Mouse (Mus musculus) midbrain, embryonic 16.5 days (tissue): ENCODE results near the gene Abca1. TPM values are rescaled to one million over a fixed set of nuclear protein-coding genes. Genes with fewer than 3 reads are reported as not detected.

ENCODE experiments used
- ATAC-seq: fragments of 200-750 bp; cut with Nextera tagmentation; 2 replicates; pipeline ENCODE4 v1.8.0; 2017; ENCODE audit warnings: moderate TSS enrichment
- H3K27ac ChIP-seq: fragments of 300-500 bp; sonication (generic); 2 replicates; pipeline ENCODE4 v1.5.1; 2014; ENCODE audit warnings: mild to moderate bottlenecking, low read length, mixed read lengths
- H3K27me3 ChIP-seq: fragments of 300-500 bp; sonication (generic); 2 replicates; pipeline ENCODE4 v1.6.1; 2014; ENCODE audit warnings: low read depth, low read length, mixed read lengths; ENCODE audit not compliant: control insufficient read depth, insufficient read depth
- H3K36me3 ChIP-seq: fragments of 300-500 bp; sonication (generic); 2 replicates; pipeline ENCODE4 v1.6.1; 2014; ENCODE audit warnings: mild to moderate bottlenecking, low read length, moderate library complexity, mixed read lengths; ENCODE audit not compliant: control insufficient read depth, insufficient read depth
- H3K4me1 ChIP-seq: fragments of 300-500 bp; sonication (generic); 2 replicates; pipeline ENCODE4 v1.6.1; 2014; ENCODE audit warnings: mild to moderate bottlenecking, low read length, mixed read lengths; ENCODE audit not compliant: control insufficient read depth, insufficient read depth
- H3K4me2 ChIP-seq: fragments of 300-500 bp; sonication (generic); 2 replicates; pipeline ENCODE4 v1.6.1; 2014; ENCODE audit warnings: mild to moderate bottlenecking, low read length, mixed read lengths
- H3K4me3 ChIP-seq: fragments of 300-500 bp; sonication (generic); 2 replicates; pipeline ENCODE4 v1.5.1; 2014; ENCODE audit warnings: low read depth, mild to moderate bottlenecking, low read length, moderate library complexity, mixed read lengths
- H3K9ac ChIP-seq: fragments of 300-500 bp; sonication (generic); 2 replicates; pipeline ENCODE4 v1.6.1; 2014; ENCODE audit warnings: low read depth, low read length, mixed read lengths
- H3K9me3 ChIP-seq: fragments of 300-500 bp; sonication (generic); replicated peaks from 2 replicates; pipeline ENCODE4 v1.6.1; 2014; ENCODE audit warnings: mild to moderate bottlenecking, low read length, mixed read lengths; ENCODE audit not compliant: control insufficient read depth, poor library complexity, severe bottlenecking
- WGBS: fragments of 180-500 bp; shearing (Covaris S2); extraction: QIAGEN DNeasy Blood & Tissue Kit; methylation state at CpG from one replicate; pipeline ENCODE4 v1.1.7; 2014; 5-methylcytosine and 5-hydroxymethylcytosine counted together
- polyA plus RNA-seq: library from polyadenylated mRNA; unstranded; fragments of >200 nt; fragmentation: Nextera tagmentation; extraction: Ambion mirVana; gene quantifications from 2 replicates; pipeline ENCODE4 v1.2.1, GENCODE M21; 2015

Abca1 gene
- polyA plus RNA-seq, 1 experiment from 2014 or later: 9.9 TPM

DNA sequence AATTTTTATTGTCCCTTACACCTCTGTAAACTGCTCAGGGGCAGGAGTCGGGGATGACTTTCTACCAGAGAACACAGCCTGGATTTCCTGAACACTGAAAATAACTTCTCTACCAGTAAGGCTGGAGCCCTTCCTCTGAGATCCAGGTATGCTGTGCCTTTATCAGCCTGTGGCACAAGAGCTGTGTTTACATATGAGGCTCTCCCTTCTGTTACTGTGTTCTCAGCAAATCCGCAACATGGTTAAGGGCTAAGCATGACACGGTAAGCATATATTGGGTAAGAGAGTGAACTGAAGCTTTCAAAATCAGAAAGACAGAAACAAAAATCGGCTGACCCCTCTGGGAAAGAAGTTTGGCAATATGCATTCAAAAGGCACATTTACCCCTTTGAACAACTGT lies 25.7 kb downstream of the Abca1 start:
- Histone ChIP-seq H3K36me3 (no peaks in the 10 kb centered on the region), H3K9me3 (no peaks in the 10 kb centered on the region), H3K4me1 (no peaks in the 10 kb centered on the region), H3K4me2 (no peak overlapping the region), H3K27ac (no peak overlapping the region), H3K27me3 (no peaks in the 10 kb centered on the region), H3K9ac (no peak overlapping the region), H3K4me3 (no peak overlapping the region)
- no peak for ATAC-seq
- WGBS: 83% methylated on average over 4 of the region's 4 CpGs

DNA sequence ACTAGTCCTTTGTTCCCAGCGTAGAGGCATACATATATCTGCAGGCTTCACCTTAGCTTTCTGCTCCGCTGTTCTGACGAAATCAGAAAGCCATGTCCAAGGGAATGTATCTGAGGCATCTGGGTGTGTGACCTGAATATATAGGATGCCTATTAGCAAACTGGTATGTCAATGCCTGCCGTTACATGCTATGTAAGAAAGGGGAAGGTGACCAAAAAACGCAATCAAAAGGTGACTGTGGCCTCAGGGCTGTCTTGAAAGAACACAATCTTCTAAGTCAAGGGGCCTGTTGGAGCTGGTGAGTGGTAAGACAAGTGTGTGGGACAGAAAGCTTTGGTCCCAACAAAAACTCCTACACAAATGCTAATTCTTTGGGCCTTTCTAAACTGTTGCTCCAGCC lies 28.2 kb downstream of the Abca1 start:
- H3K9me3 ChIP-seq: no peaks in the 10 kb centered on the region
- WGBS: 90% methylated on average over 5 of the region's 5 CpGs

DNA sequence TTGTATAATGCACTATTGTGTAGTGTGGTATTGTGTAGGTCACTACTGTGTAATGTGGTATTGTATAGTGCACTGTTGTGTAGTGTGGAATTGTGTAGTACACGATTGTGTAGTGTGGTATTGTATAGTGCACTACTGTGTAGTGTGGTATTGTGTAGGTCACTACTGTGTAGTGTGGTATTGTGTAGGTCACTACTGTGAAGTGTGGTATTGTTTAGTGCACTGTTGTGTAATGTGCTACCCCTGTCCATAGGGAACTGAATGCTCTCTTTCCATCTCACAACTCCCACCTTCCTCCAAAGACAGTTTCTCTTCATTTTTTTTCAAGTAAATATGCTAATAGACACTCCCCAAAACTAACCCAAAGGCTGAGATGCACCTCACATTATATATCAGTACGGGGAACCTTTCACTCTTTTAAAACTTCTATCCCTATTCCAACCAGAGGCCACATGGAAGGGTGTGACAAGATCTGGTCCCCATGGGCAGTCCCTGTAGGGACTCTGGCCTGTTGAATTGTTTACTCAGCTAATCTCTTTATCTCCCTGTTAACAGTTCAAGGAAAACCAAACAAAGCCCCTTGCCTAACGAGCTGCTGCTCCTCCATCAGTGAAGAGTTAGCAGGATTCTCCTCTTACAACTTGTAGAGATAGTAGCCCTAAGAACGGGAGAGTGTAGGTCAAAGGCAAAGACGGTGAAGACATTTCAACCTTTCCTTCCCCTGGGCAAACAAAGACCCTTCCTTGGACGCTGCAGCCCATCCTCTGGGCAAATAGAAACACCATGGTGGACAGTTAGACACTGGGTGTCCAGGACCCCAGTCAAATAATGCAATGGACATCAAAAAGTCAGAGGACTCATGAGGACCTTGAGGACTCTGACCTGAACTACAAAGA lies 28.8 kb downstream of the Abca1 start:
- no peak overlapping the region for H3K27ac ChIP-seq
- H3K9me3 ChIP-seq: no peaks in the 10 kb centered on the region
- H3K9ac ChIP-seq: no peak overlapping the region
- H3K4me2 ChIP-seq: no peak overlapping the region
- no peaks in the 10 kb centered on the region for H3K27me3 ChIP-seq
- ATAC-seq: no peak
- H3K36me3 ChIP-seq: peaks cover 5% of the 10 kb centered on the region; the same call in 1 of the 2 replicates
- H3K4me1 ChIP-seq: no peaks in the 10 kb centered on the region
- H3K4me3 ChIP-seq: no peak overlapping the region
- 63% methylated on average over 6 of the region's 6 CpGs for WGBS

More for the DNA sequence above, 28.2 kb downstream of the Abca1 start:
- Histone ChIP-seq H3K27me3 (no peaks in the 10 kb centered on the region), H3K4me1 (no peaks in the 10 kb centered on the region), H3K4me2 (no peak overlapping the region), H3K9ac (no peak overlapping the region), H3K36me3 (0 out of 2 replicates have a peak, but pooled peaks cover 1% of the 10 kb centered on the region), H3K4me3 (no peak overlapping the region), H3K27ac (no peak overlapping the region)
- no peak for ATAC-seq

DNA sequence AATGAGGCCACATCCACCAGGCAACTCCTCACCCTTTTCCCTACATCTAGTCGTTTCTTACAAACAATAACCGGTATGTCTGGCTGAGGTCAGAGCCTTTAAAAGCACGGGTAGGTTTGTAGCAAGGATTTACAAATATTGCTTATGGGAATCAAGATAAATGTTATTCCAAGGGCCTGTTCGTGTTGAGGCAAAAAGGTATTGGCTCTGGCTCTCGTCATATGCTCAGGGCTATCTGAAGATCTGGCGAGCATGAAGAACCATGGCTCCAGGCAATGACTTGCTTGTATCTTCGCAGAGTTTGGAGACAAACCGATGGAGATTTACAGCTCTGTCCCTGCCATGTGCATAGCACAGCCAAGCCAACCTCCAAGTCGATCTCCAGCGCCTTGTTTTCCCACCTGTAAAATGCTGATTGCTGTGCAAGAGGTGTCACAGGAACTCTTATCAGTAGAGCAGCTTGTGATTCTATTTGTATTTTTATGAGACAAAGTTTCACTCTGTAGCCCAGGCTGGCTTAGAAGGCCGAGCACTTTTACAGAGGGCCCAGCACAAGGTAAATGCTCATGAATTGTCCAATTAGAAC lies 29.9 kb downstream of the Abca1 start:
- WGBS: 90% methylated on average over 11 of the region's 11 CpGs
- Histone ChIP-seq H3K27ac (no peak overlapping the region), H3K9ac (no peak overlapping the region), H3K4me2 (no peak overlapping the region), H3K27me3 (no peaks in the 10 kb centered on the region), H3K9me3 (no peaks in the 10 kb centered on the region), H3K36me3 (peaks cover 5% of the 10 kb centered on the region; the same call in 1 of the 2 replicates), H3K4me1 (no peaks in the 10 kb centered on the region), H3K4me3 (no peak overlapping the region)
- no peak for ATAC-seq

DNA sequence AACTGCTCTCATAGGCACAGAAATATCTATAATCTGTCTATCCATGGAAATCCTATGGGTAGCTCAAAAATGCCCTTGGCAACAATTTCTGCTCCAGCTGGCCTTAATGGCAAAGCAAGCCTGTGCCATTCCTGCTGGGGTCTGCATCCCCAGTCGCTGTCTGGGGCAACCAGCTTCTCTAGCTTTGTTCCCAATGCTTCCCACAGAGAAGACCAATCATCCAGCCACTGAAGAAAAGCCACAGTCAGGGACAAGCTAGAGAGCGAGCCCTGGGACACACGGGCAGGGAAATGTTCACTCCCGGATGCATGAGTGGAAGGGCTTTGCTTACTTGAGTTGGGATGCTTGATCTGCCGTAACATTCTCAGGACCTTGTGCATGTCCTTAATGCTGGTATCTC lies 32.4 kb downstream of the Abca1 start:
- Histone ChIP-seq H3K27me3 (no peaks in the 10 kb centered on the region), H3K27ac (no peak overlapping the region), H3K4me3 (no peak overlapping the region), H3K36me3 (peaks cover 5% of the 10 kb centered on the region; the same call in 1 of the 2 replicates), H3K9ac (no peak overlapping the region), H3K4me1 (no peaks in the 10 kb centered on the region), H3K4me2 (no peak overlapping the region), H3K9me3 (no peaks in the 10 kb centered on the region)
- ATAC-seq: no peak
- 86% methylated on average over 5 of the region's 5 CpGs for WGBS

DNA sequence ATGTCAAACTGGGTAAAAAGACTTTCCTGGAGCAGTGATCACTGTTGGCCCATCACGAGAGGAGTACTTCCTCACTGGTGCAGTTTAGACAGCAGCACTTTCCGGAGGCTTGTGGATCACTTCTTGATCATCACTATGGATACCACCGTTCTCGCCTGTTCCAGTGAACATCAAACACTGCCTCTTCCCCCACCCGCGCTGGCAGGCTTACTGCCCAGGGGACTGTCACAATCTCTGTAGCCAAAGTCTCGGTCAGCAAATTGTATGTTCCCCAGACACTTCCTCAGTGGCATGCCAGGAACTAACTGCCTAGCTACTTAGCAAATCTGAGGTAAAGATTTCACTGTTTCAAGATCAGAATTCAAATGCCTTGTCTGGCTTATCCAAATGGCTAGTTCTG lies 32.9 kb downstream of the Abca1 start:
- Histone ChIP-seq H3K4me1 (no peaks in the 10 kb centered on the region), H3K4me2 (no peak overlapping the region), H3K9ac (no peak overlapping the region), H3K9me3 (no peaks in the 10 kb centered on the region), H3K4me3 (no peak overlapping the region), H3K36me3 (peaks cover 5% of the 10 kb centered on the region; the same call in 1 of the 2 replicates), H3K27ac (no peak overlapping the region), H3K27me3 (no peaks in the 10 kb centered on the region)
- WGBS: 92% methylated on average over 7 of the region's 7 CpGs
- ATAC-seq: no peak

DNA sequence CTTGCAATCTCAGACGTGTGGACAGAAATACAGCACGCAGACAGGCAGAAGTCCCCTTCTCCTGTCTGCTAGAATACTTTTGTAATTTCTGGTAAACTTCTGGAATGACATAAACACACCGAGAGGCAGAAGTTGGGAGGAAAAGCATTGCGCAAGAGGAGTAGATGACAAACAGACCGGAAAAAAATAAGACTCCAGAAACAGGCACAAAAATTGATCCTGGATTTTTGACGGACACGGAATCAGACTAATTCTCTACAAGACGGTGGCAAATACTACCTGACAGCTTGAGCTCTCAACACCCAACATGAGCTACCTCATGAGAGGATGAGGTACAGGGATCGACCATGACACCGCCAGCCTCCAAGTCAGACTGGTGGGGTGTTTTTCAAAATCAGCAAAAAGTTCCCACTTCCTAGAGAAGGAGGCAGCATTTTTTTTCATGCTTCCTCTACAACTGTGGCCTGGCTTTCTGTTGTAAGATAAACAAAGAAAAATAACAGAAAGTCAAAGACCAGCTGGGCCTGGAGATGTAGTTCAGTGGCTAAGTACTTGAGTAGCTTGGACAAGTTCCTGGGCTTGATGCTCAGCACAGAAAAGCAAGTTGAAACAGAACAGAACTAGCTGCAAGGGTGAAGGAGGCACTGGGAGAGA lies 34.7 kb downstream of the Abca1 start:
- Histone ChIP-seq H3K4me3 (no peak overlapping the region), H3K9me3 (no peaks in the 10 kb centered on the region), H3K4me2 (no peak overlapping the region), H3K27me3 (no peaks in the 10 kb centered on the region), H3K4me1 (no peaks in the 10 kb centered on the region), H3K36me3 (peaks cover 5% of the 10 kb centered on the region; the same call in 1 of the 2 replicates), H3K9ac (no peak overlapping the region), H3K27ac (no peak overlapping the region)
- 93% methylated on average over 10 of the region's 10 CpGs for WGBS
- no peak for ATAC-seq

DNA sequence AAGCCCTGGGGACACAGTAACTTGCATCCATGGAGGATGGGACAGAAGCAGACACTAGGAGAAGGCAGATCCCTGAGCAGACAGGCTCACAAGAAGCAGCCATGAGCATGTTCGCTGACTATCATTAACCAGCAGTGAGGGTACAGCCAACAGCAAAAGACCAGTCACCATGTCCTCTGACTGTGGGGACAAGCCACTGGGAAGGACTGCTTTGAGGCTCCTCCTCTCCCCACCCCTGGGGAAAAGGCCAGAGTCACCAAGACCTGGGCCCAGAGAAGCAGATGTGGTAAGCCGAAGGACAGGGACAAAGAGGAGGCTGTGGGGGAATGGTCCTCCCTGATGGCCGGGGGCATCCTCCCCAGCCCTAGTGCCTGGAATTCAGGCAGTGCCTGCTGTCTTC lies 37.4 kb downstream of the Abca1 start:
- WGBS: 88% methylated on average over 3 of the region's 3 CpGs

More for the DNA sequence above, 37.4 kb downstream of the Abca1 start:
- H3K27me3 ChIP-seq: no peaks in the 10 kb centered on the region
- H3K4me2 ChIP-seq: no peak overlapping the region
- H3K9ac ChIP-seq: no peak overlapping the region
- no peak for ATAC-seq
- peaks cover 5% of the 10 kb centered on the region; the same call in 1 of the 2 replicates for H3K36me3 ChIP-seq
- no peak overlapping the region for H3K27ac ChIP-seq
- no peaks in the 10 kb centered on the region for H3K9me3 ChIP-seq
- H3K4me1 ChIP-seq: no peaks in the 10 kb centered on the region
- H3K4me3 ChIP-seq: no peak overlapping the region
